18 mouse cellular contexts compared by ENCODE assay signal in genomic region chrX:53220855-53221254, GRCm38 (mm10). TPM values are rescaled to one million over a fixed set of nuclear protein-coding genes. Genes with fewer than 3 reads are reported as not detected.
DNase-seq lines count a peak whose midpoint lies in the region; ATAC-seq and TF ChIP-seq lines count a peak whose summit lies in the region.
"Had no signal": no experiment of that assay in that cellular context is flagged by ENCODE, and none has a peak within 500 bp of the region (broad histone marks: within the 10 kb centered on the region; RNA-seq: fewer than 3 reads in every experiment).

No protein-coding gene starts in this region.

- 74% methylated on average over 9 of the region's 9 CpGs for WGBS in lung, embryonic 16.5 days
- 65% methylated on average over 9 of the region's 9 CpGs for WGBS in lung, postnatal 0 days

- H3K4me1 ChIP-seq in lung, embryonic 16.5 days (replicated peaks; ENCODE audit: control insufficient read depth, insufficient read depth, low read length) = peaks cover 5% of the 10 kb centered on the region; the same call in 1 of the 2 replicates
- no peaks in the 10 kb centered on the region for H3K4me1 ChIP-seq in lung, postnatal 0 days (ENCODE audit: insufficient read depth, low read depth, low read length)
- H3K4me1 ChIP-seq: forebrain, embryonic 15.5 days; hindbrain, embryonic 12.5 days; limb, embryonic 12.5 days; midbrain, embryonic 10.5 days had no signal

- no peak overlapping the region for H3K4me3 ChIP-seq in lung, embryonic 16.5 days (ENCODE audit: low read length)
- no peak overlapping the region for H3K4me3 ChIP-seq in lung, postnatal 0 days (ENCODE audit: low read depth, low read length)
- H3K4me3 ChIP-seq: forebrain, embryonic 15.5 days; hindbrain, embryonic 12.5 days; limb, embryonic 12.5 days; midbrain, embryonic 10.5 days; myocyte had no signal

- H3K9me3 ChIP-seq in lung, embryonic 16.5 days (ENCODE audit: control insufficient read depth, low read length) = no peaks in the 10 kb centered on the region
- no peaks in the 10 kb centered on the region for H3K9me3 ChIP-seq in lung, postnatal 0 days (ENCODE audit: low read length)
- H3K9me3 ChIP-seq: forebrain, embryonic 15.5 days; hindbrain, embryonic 12.5 days; limb, embryonic 12.5 days; midbrain, embryonic 10.5 days had no signal

- TF ChIP-seq EP300 in lung, postnatal 0 days (IDR thresholded peaks at IDR 0.05) = no peak

- no peaks in the 10 kb centered on the region for H3K27me3 ChIP-seq in lung, embryonic 16.5 days (ENCODE audit: control insufficient read depth, insufficient read depth, low read depth, low read length)
- H3K27me3 ChIP-seq in lung, postnatal 0 days (replicated peaks; ENCODE audit: insufficient read depth, low read length) = no peaks in the 10 kb centered on the region
- H3K27me3 ChIP-seq: forebrain, embryonic 15.5 days; hindbrain, embryonic 12.5 days; limb, embryonic 12.5 days had no signal

- H3K9ac ChIP-seq in lung, embryonic 16.5 days (ENCODE audit: low read length) = no peak overlapping the region
- no peak overlapping the region for H3K9ac ChIP-seq in lung, postnatal 0 days (replicated peaks; ENCODE audit: low read depth)
- H3K9ac ChIP-seq: forebrain, embryonic 15.5 days; hindbrain, embryonic 12.5 days; limb, embryonic 12.5 days; lung, embryonic 14.5 days had no signal

- TF ChIP-seq CTCF in lung, postnatal 0 days (IDR thresholded peaks at IDR 0.05) = no peak

- no peaks in the 10 kb centered on the region for H3K36me3 ChIP-seq in lung, embryonic 16.5 days (ENCODE audit: control insufficient read depth, insufficient read depth, low read length)
- no peaks in the 10 kb centered on the region for H3K36me3 ChIP-seq in lung, postnatal 0 days (ENCODE audit: insufficient read depth, low read length)
- H3K36me3 ChIP-seq: forebrain, embryonic 15.5 days; hindbrain, embryonic 12.5 days; limb, embryonic 12.5 days; midbrain, embryonic 10.5 days had no signal

- intact Hi-C loops in gastrocnemius, postnatal 14 days (cut with DNase I; ENCODE audit: low total_unique reads) = no loop called here

- peak; percentile 45 for DNase-seq in gastrocnemius, adult 18-20 months (ENCODE audit: low spot score)
- no peak for DNase-seq in gastrocnemius, postnatal 10 days
- DNase-seq in lung, postnatal 0 days (ENCODE audit: low spot score) = no peak
- peak; percentile 53 for DNase-seq in gastrocnemius, postnatal 14 days
- peak; percentile 56 for DNase-seq in skeletal muscle tissue, adult 2 months (ENCODE audit: low read depth, low spot score)
- DNase-seq in urinary bladder, adult 2 months (ENCODE audit: low spot score) = no peak
- DNase-seq: kidney, postnatal 36 days; lung, embryonic 14.5 days had no signal

- H3K27ac ChIP-seq in lung, embryonic 16.5 days (ENCODE audit: low read length) = no peak overlapping the region
- no peak overlapping the region for H3K27ac ChIP-seq in lung, postnatal 0 days (ENCODE audit: low read length)
- H3K27ac ChIP-seq: forebrain, embryonic 15.5 days; hindbrain, embryonic 12.5 days; limb, embryonic 12.5 days; midbrain, embryonic 10.5 days had no signal

- ATAC-seq in lung, embryonic 16.5 days (ENCODE audit: low read depth) = peak; percentile 59; the same call in 1 of the 2 replicates
- no peak for ATAC-seq in lung, postnatal 0 days
- ATAC-seq: forebrain, embryonic 15.5 days; intestine, embryonic 16.5 days had no signal

- no peak overlapping the region for H3K4me2 ChIP-seq in lung, embryonic 16.5 days (ENCODE audit: low read depth, low read length)
- H3K4me2 ChIP-seq in lung, postnatal 0 days (replicated peaks; ENCODE audit: low read depth, low read length) = no peak overlapping the region
- H3K4me2 ChIP-seq: forebrain, embryonic 15.5 days; hindbrain, embryonic 12.5 days; limb, embryonic 12.5 days; lung, embryonic 14.5 days had no signal

RNA-seq across cellular contexts. Expression of gene Plac1, which starts 19.1 kb away (rescaled TPM):
- not detected for total RNA-seq in gastrocnemius, adult 18-20 months (2021)
- total RNA-seq in gastrocnemius, postnatal 10 days (2021) = under 1 TPM in 1 of 2 experiments, not detected in 1; 0.34 TPM
- polyA plus RNA-seq in lung, embryonic 16.5 days (2015; fragmentation: Nextera tagmentation; extraction: Ambion mirVana) = 19.5 and 21.1 TPM in 2 replicates
- polyA plus RNA-seq in lung, postnatal 0 days (2015; fragmentation: Nextera tagmentation; extraction: Ambion mirVana) = 2.5 and 3.9 TPM in 2 replicates
- total RNA-seq in gastrocnemius, postnatal 14 days (2021) = not detected
- not detected in 2 replicates for polyA plus RNA-seq in urinary bladder, adult 2 months (2012; rRNA removed)
- total RNA-seq: common myeloid progenitor, adult 5-6 weeks; granulocyte monocyte progenitor cell, adult 5-6 weeks; layer of hippocampus, postnatal 25 days had no signal

RNA-seq across cellular contexts. Expression of gene Fam122b, which starts 48.8 kb away (rescaled TPM):
- total RNA-seq in gastrocnemius, adult 18-20 months (2021) = 1 to 10 TPM; 1.6 to 1.8 TPM
- total RNA-seq in gastrocnemius, postnatal 10 days (2021) = 1 to 10 TPM; 3.2 to 5.8 TPM
- polyA plus RNA-seq in lung, embryonic 16.5 days (2015; fragmentation: Nextera tagmentation; extraction: Ambion mirVana) = 13.6 and 15.7 TPM in 2 replicates
- 4.9 and 5.3 TPM in 2 replicates for polyA plus RNA-seq in lung, postnatal 0 days (2015; fragmentation: Nextera tagmentation; extraction: Ambion mirVana)
- total RNA-seq in gastrocnemius, postnatal 14 days (2021) = 1 to 10 TPM; 1.6 to 3.0 TPM
- polyA plus RNA-seq in urinary bladder, adult 2 months (2012; rRNA removed) = 5.5 and 6.1 TPM in 2 replicates

RNA-seq across cellular contexts. Expression of gene Fam122c, which starts 52.4 kb away (rescaled TPM):
- not detected for total RNA-seq in gastrocnemius, adult 18-20 months (2021)
- not detected for total RNA-seq in gastrocnemius, postnatal 10 days (2021)
- polyA plus RNA-seq in lung, embryonic 16.5 days (2015; fragmentation: Nextera tagmentation; extraction: Ambion mirVana) = not detected in 2 replicates
- polyA plus RNA-seq in lung, postnatal 0 days (2015; fragmentation: Nextera tagmentation; extraction: Ambion mirVana) = not detected in 2 replicates
- not detected for total RNA-seq in gastrocnemius, postnatal 14 days (2021)
- polyA plus RNA-seq in urinary bladder, adult 2 months (2012; rRNA removed) = not detected in 2 replicates
- total RNA-seq: common myeloid progenitor, adult 5-6 weeks; granulocyte monocyte progenitor cell, adult 5-6 weeks; layer of hippocampus, postnatal 25 days had no signal
- polyA plus RNA-seq: forebrain, embryonic 15.5 days; hindbrain, embryonic 12.5 days; intestine, embryonic 16.5 days; limb, embryonic 12.5 days; lung, embryonic 14.5 days; midbrain, embryonic 10.5 days; myocyte had no signal

Comparison
In these comparisons a context has a peak if more than half of its experiments do, and no peak if none do; other contexts are left out.
1. DNase-seq: peak in gastrocnemius, adult 18-20 months (single experiment), gastrocnemius, postnatal 14 days (single experiment) and skeletal muscle tissue, adult 2 months (single experiment); none in gastrocnemius, postnatal 10 days (single experiment), lung, postnatal 0 days (single experiment) and urinary bladder, adult 2 months (single experiment).